Mouse (Mus musculus): ENCODE results near the gene Olfr1264. TPM values are rescaled to one million over a fixed set of nuclear protein-coding genes. Genes with fewer than 3 reads are reported as not detected.

Olfr1264 gene
- polyA plus RNA-seq, 1 experiment from 2014 or later, result not detected

GRCm38 (mm10) chr2:89977709-89978108, 47.7 kb downstream of the Olfr1264 start:
- TF ChIP-seq CTCF (IDR thresholded peaks at IDR 0.05; ENCODE audit: low read depth) (no peak), EP300 (IDR thresholded peaks at IDR 0.05; ENCODE audit: low read depth) (no peak)
- 76% methylated on average over 2 of the region's 2 CpGs for WGBS (ENCODE audit: insufficient replicate concordance)
- no peak overlapping the region for H3K4me3 ChIP-seq (ENCODE audit: low read depth, low read length)
- ATAC-seq (no peak), DNase-seq (no peak)
- no peaks in the 10 kb centered on the region for H3K36me3 ChIP-seq (replicated peaks; ENCODE audit: insufficient read depth, low read length)
- no peak overlapping the region for H3K4me2 ChIP-seq (ENCODE audit: low read depth, low read length)
- H3K9me3 ChIP-seq (ENCODE audit: low read length), result no peaks in the 10 kb centered on the region
- no peak overlapping the region for H3K9ac ChIP-seq (replicated peaks)
- no peak overlapping the region for H3K27ac ChIP-seq (ENCODE audit: low read depth)
- no peaks in the 10 kb centered on the region for H3K27me3 ChIP-seq (ENCODE audit: insufficient read depth, low read length)
- no peaks in the 10 kb centered on the region for H3K4me1 ChIP-seq (ENCODE audit: insufficient read depth)

DNA sequence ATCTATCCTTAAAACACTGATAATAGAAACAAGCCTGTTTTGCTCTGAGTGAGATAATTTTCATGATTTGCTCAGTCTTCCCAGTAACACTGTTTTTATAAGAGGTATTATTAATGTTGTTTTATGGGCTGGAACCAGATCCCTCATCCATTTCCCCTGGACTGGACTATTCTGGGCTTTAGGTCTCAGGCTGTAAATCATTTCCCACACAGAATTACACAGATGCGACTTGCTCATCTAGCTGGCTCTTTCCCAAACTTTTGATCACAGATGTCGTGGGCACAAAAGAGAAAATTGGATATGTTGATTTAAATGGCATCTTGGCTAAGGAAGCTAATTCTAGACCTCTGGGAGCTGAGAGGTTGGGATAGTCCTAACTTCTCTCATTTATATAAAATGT, 51.2 kb downstream of the Olfr1264 start, which contains the start of gene Olfr1260:
Gene Olfr1260 (plus strand): TSS at position 157 of the 400 bp plus-strand sequence.
- H3K27me3 ChIP-seq (ENCODE audit: insufficient read depth, low read length), result no peaks in the 10 kb centered on the region
- no peaks in the 10 kb centered on the region for H3K36me3 ChIP-seq (replicated peaks; ENCODE audit: insufficient read depth, low read length)
- no peak within 1 kb of the TSS for H3K9ac ChIP-seq (replicated peaks)
- ATAC-seq (no peak), DNase-seq (no peak)
- WGBS (ENCODE audit: insufficient replicate concordance), result 56% methylated on average over 2 of the region's 2 CpGs
- H3K27ac ChIP-seq (ENCODE audit: low read depth), result no peak within 1 kb of the TSS
- TF ChIP-seq CTCF (IDR thresholded peaks at IDR 0.05; ENCODE audit: low read depth) (no peak), EP300 (IDR thresholded peaks at IDR 0.05; ENCODE audit: low read depth) (no peak)
- no peak within 1 kb of the TSS for H3K4me3 ChIP-seq (ENCODE audit: low read depth, low read length)
- H3K4me2 ChIP-seq (ENCODE audit: low read depth, low read length), result no peak within 1 kb of the TSS
- no peaks in the 10 kb centered on the region for H3K4me1 ChIP-seq (ENCODE audit: insufficient read depth)
- H3K9me3 ChIP-seq (ENCODE audit: low read length), result no peaks in the 10 kb centered on the region

Other genes with a start within 250 kb of the Olfr1264 start
- not detected in 2 replicates for gene Olfr1254, start 232.0 kb downstream of the Olfr1264 start, polyA plus RNA-seq (2015; fragmentation: Nextera tagmentation; extraction: Ambion mirVana)
- gene Olfr1255, start 213.5 kb downstream of the Olfr1264 start, polyA plus RNA-seq (2015; fragmentation: Nextera tagmentation; extraction: Ambion mirVana), result not detected in 2 replicates
- gene Olfr1256, start 184.0 kb downstream of the Olfr1264 start, polyA plus RNA-seq (2015; fragmentation: Nextera tagmentation; extraction: Ambion mirVana), result not detected in 2 replicates
- not detected in 2 replicates for gene Olfr48, start 177.4 kb downstream of the Olfr1264 start, polyA plus RNA-seq (2015; fragmentation: Nextera tagmentation; extraction: Ambion mirVana)
- not detected in 2 replicates for gene Olfr1257, start 147.1 kb downstream of the Olfr1264 start, polyA plus RNA-seq (2015; fragmentation: Nextera tagmentation; extraction: Ambion mirVana)
- not detected in 2 replicates for gene Olfr1258, start 98.3 kb downstream of the Olfr1264 start, polyA plus RNA-seq (2015; fragmentation: Nextera tagmentation; extraction: Ambion mirVana)
- not detected in 2 replicates for gene Olfr1259, start 76.9 kb downstream of the Olfr1264 start, polyA plus RNA-seq (2015; fragmentation: Nextera tagmentation; extraction: Ambion mirVana)
- gene Olfr1260, start 51.2 kb downstream of the Olfr1264 start, polyA plus RNA-seq (2015; fragmentation: Nextera tagmentation; extraction: Ambion mirVana), result not detected in 2 replicates
- not detected in 2 replicates for gene Olfr1261, start 34.4 kb downstream of the Olfr1264 start, polyA plus RNA-seq (2015; fragmentation: Nextera tagmentation; extraction: Ambion mirVana)
- not detected in 2 replicates for gene Olfr1262, start 25.4 kb downstream of the Olfr1264 start, polyA plus RNA-seq (2015; fragmentation: Nextera tagmentation; extraction: Ambion mirVana)
- not detected in 2 replicates for gene Olfr1263, start 13.4 kb downstream of the Olfr1264 start, polyA plus RNA-seq (2015; fragmentation: Nextera tagmentation; extraction: Ambion mirVana)
- not detected in 2 replicates for gene Olfr1265, start 9.8 kb upstream of the Olfr1264 start, polyA plus RNA-seq (2015; fragmentation: Nextera tagmentation; extraction: Ambion mirVana)
- gene Olfr140, start 38.0 kb upstream of the Olfr1264 start, polyA plus RNA-seq (2015; fragmentation: Nextera tagmentation; extraction: Ambion mirVana), result not detected in 2 replicates
- gene Olfr1269, start 95.8 kb upstream of the Olfr1264 start, polyA plus RNA-seq (2015; fragmentation: Nextera tagmentation; extraction: Ambion mirVana), result not detected in 2 replicates
- not detected in 2 replicates for gene Olfr32, start 116.7 kb upstream of the Olfr1264 start, polyA plus RNA-seq (2015; fragmentation: Nextera tagmentation; extraction: Ambion mirVana)
- gene Olfr1270, start 127.5 kb upstream of the Olfr1264 start, polyA plus RNA-seq (2015; fragmentation: Nextera tagmentation; extraction: Ambion mirVana), result not detected in 2 replicates
- not detected in 2 replicates for gene Olfr1506, start 198.9 kb upstream of the Olfr1264 start, polyA plus RNA-seq (2015; fragmentation: Nextera tagmentation; extraction: Ambion mirVana)
- gene Olfr142, start 232.0 kb upstream of the Olfr1264 start, polyA plus RNA-seq (2015; fragmentation: Nextera tagmentation; extraction: Ambion mirVana), result not detected in 2 replicates
- not detected in 2 replicates for gene Olfr1271, start 245.5 kb upstream of the Olfr1264 start, polyA plus RNA-seq (2015; fragmentation: Nextera tagmentation; extraction: Ambion mirVana)

All from liver, postnatal 0 days (tissue).